Mouse (Mus musculus) naive thymus-derived CD4-positive, alpha-beta T cell, adult 2 months (primary cell): ENCODE measurements around the gene Cby1.

Source experiments
- DNase-seq: peaks from one replicate; pipeline ENCODE4 v3.0.0-alpha.2; 2011; ENCODE audit warnings: low read depth

Cby1 gene

DNA sequence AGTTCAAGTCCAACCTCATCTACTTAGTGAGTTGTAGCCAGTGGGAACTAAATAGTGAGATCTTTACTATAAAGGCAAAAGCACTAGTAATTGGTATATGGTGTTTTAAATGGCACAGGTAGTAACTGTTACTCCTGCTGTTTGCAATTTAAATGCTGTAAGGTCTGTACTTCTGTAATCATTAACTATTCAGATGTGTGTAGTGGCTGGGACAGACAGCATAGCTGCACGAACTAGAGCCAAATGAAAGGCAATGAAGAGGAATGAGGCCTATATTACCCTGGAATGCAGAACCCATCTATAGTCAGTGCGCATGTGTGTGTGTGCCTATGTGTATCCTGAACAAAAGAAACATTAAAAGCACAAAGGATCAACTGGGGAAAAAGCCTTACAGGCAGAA lies 18.9 kb downstream of the Cby1 start:
- DNase-seq: no peak

DNA sequence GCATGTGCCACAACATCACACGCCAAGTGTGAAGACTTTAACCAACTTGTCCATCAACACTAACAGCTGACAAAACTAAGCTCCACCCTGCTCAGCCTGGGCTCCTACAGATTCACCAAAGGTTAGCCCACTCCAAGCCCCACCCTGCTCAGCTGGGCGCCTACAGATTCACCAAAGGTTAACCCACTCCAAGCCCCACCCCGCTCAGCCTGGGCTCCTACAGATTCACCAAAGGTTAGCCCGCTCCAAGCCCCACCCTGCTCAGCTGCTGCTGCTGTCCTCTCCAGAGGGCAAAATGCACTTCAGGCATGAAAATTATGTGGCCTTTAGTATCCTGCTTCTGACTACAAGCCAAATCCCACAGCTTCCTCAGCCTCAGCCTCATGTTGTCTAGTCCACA lies 23.0 kb downstream of the Cby1 start:
- DNase-seq: no peak

DNA sequence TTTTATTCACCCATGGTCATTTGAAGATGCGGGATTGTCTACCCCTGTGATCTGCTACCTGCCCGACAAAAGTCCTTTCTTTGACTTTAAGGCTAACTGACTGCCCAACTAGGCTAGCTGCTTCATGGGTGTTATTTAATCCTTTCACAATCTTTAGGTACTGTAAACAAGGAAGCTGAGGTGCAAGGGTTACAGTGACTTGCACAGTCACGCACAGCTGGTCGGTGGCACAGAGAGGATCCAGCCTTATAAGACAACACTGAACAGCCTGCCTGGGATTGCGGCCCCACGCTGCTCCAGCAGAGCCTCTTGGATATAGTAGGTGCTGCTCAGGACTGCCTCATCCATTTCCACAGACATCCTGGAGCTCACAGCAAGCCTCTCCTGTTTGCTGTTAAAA lies 24.1 kb downstream of the Cby1 start:
- DNase-seq: no peak

DNA sequence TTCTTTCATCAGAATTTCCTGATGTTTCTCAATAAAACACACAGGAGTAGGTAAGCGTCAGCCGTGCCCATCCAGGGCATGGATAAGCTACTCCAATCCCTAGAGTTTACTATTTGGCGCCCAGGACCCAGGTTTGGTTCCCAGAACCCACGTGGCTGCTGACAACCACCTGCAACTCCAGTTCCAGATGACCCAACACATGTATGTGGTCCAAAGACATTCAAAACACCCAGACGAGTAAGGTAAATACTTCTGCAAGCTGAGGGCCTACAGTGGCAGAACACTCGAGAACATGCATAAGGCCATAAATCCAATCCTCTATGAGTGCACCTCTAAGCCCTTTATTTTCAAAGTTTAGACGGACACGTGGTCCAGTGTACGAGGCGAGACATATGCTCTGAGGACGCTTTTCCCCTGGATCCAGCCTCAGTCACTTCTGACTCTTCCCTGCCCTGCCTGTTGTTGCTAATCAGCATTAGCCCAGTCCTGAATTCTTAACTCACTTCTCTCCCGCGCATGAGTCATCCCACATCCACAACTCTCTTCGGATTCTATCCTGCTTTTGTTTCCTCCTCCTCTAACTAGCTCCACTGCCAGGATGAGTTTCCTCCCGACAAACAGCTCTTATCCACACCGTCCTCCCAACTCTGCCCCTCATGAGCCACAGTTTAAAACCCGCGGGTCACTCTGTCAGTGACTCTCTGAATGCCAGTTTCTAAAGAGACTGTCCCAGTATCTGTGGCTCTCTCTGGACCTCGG lies 24.9 kb downstream of the Cby1 start:
- no peak for DNase-seq

DNA sequence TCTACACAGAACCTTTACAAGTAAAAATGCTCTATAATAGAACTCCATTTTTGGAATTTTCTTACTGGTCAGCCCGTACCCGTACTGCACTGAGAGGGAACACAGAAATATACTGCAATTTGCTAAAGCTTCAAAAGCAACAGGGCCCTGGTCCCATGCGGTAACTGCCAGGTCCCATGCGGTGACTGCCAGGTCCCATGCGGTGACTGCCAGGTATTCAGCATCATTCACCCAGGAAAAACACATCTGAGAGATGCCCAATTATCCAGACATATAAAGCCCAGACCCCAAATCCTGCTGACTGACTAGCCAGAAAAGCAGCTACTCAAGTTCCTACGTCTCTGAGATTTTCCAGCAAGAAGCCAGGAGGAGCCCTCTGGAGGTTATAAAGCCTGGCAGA lies 25.6 kb downstream of the Cby1 start:
- no peak for DNase-seq

DNA sequence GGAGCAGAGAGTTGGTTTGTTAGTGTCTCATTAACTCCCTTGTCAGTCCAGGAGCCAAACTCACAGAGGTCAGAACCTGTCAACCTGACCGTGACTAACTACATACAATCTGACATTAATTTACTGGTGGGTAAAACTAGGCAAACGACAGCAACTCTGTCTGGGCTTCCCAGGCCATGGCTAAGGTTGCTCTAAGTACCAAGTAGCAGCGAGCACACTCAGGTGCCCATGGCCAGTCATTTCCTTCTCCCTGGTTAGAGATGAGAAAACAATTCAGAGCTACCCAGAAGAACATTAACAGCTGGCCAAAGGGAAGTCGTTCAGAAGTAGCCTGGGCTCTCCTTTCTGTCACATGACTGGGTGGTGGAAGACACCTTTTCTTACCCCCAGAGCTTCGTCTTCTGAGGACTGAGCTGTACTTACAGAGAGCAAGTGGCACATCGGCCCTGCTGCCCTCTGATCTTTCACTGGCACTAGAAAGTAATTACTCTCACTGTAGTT lies 26.2 kb downstream of the Cby1 start:
- DNase-seq: peak; percentile 31

DNA sequence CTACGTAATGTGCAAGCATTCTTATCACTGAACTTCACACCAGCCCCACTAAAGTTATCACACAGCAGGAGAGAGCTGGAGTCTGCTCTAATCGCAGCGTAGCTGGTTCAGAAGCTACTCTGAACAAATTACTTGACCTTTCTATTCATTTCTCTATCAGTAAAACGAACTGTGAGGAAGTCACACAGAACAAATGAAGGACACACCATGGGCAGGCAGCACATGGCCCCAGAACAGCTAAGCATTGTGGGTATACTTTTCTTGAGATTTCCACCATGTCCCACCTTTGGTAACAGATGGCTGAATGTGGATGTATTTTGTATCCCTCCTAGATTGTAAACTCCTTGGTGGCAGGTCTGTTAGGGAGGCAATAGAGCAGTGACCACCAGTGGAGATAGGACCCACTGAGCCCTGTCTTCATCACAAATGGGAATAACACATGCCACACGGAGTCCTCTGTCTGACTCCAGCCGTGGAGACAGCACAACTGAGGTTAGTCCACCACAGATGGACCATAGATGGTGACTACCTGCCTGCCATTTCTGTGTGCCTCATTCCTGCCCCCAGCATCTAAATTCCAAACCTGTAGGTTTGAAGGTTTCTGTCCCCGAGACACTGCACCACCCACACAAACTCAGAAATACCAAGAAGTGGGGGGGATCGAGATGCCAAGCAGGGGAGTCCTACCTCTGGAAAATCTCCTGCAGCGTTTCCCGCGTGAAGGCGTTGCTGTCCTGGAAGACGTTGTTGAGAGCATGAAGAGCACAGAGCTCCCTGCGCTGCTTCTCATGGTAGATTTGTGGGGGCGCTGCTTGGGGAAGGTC lies 27.3 kb downstream of the Cby1 start:
- peak; percentile 28 for DNase-seq

DNA sequence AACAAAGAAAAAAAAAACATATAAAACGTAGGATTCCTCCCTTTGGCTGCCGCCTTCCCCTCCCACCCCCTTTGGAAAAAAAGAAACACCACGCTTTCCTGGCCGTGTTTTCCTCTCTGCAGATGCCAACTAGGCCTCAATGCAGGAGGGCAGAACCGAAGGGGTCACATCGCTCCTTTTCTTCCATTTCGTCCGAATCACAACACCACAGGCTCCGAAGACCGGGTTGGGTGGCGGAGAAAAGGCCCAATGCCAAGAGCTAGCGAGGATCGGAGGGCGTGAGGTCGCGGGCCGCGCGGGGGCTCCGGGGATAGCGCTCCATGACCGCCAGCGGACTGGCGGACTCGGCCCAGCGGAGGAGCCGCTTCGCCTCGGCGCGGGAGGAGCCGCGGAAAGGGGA lies 28.2 kb downstream of the Cby1 start:
- DNase-seq: no peak

DNA sequence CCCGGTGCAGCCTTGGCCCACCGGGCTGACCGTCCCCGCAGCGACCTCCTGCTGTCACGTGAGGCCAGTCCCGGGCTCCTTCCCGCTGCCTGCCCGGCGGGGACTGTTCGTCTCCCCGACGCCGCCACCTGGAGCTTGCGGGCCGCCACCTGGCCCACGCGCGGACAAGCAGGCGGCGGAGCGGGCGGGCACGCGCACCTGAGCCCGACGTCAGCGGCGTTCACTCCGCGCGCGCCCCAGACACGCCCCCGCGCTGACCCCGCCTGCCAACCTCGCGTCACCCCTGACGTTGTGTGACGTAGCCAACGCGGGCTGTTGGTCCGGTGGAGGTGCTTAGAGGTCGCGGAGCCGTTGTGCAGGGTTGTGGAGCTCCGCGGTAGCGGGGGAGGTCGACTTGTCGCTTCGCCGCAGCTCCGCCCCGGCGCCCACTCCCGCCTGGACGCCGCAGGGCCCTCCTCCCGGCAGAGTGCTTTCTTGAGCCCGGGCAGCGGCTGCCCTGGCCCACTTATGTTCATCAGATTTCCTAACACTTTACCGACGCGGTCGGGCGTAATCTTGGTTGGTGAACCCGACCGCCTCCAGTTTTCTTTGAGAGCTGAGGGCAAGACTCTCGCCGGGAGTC lies 28.8 kb downstream of the Cby1 start, which contains the start of gene Josd1:
Gene Josd1 (minus strand): TSS at position 274 of the 622 bp plus-strand sequence.
- peak; percentile 98 for DNase-seq

DNA sequence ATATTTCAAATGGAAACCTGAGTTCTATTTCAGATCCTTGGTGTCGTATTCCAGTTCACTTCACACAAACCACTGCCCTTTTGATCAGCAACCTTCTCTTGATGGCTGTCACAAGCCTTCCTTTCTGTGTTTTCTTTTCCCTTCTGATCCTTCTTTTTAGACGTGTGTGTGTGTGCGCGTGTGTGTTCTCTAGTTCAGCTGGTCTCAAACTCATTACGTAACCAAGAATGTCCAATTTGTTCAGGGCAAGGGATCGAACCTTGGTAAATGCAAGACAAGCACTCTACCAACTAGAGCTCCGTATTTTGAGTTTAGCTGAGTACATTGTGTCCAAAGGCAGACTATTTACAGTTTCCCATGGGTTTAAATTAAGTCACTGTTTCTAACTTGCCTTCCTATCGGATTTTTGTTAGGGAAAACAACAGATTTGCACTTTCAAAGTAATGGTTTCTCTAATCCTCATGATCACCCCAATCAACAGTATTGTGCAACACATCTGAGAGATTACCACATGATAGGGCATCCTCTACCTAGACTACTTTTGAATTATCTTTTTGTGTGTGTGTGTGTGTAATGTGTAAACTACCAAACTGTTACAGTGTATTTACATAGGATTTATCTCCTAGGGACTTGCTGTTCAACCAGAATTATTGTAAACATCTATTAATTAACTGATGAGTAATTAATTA lies 29.4 kb downstream of the Cby1 start:
- no peak for DNase-seq

DNA sequence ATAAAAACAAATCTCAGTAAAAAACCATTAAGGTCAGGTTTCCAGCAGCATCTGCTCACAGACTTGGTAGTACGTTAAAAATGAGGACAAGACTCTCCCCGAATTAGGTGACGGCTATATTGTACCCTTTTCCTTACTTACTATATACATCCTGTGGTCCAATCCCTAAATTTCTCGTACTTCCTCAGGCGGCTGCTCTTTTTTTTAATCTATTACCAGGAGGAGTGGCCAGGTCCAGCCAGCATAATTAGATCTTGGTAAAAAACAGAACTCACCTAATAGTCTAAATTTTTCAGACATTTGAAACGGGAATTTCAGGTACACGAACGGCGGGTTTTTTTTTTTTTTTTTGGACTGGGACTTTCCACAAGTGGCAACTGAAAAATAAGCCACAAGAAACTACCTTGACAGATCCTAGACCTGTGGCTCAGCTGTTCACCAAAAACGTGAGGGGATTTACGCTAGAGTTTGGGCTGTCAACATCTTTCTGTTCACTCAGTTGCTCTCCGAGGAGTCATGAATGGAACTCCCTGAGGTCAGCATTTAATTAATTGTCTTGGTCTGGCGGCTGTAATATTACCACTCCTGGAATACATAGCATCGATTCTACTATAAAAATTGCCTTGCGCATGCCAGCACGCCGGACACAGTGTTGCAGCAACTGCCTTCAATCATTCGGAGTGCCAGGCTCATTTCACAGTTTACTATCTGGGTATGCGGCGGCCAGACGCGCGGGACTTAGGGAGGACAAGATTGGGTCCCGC lies 30.8 kb downstream of the Cby1 start:
- DNase-seq: no peak

DNA sequence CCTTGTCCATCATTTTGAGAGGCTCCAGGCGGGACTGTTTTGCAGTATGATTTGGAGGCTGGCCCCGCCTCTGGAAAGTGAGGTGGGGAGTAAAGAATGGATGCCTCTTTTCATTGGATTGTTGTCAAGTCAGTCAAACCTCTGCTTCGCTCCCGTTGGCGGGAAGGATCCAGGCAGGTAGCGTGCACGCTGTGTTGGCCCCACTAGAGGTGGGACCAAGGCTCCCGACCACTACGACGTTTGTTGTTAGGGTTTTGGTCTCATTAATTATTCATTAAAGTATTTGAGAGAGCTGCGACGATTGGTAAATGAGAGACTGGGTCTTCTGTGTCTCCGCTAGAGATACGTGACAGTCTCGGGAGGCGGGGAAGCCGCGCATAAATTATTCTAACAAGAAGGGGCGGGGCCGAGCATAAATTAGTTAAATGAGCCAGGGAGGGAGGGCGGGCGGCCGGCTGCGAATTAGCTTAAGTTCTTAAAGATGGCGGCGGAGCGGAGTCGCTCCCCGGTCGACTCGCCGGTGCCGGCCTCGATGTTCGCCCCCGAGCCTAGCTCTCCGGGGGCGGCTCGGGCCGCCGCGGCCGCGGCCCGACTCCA lies 31.5 kb downstream of the Cby1 start, which contains the start of gene Gtpbp1:
Gene Gtpbp1 (plus strand): TSS at position 420 of the 597 bp plus-strand sequence.
- peak; percentile 98 for DNase-seq

DNA sequence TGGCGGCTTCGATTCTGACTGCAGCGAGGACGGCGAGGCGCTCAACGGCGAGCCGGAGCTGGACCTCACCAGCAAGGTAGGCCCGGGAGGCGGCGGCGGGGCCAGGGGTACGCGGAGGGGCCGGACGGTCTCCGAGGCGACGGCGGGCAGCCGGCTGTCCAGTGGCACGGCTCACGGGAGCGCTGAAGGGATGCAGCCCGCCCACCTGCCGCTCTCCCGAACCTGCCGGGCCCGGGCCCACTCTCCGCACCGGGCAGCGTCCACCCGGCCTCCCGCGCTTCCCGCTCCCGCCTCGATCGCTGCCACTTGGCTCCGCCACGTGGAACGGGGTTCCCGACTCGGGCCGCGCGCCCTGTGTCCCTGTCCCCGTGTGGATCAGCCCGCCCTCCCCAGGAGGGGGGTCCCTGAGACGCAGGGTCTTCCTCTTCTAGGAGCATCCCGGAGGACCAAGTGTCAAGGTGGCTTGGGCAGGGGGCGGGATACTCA lies 32.1 kb downstream of the Cby1 start:
- no peak for DNase-seq

DNA sequence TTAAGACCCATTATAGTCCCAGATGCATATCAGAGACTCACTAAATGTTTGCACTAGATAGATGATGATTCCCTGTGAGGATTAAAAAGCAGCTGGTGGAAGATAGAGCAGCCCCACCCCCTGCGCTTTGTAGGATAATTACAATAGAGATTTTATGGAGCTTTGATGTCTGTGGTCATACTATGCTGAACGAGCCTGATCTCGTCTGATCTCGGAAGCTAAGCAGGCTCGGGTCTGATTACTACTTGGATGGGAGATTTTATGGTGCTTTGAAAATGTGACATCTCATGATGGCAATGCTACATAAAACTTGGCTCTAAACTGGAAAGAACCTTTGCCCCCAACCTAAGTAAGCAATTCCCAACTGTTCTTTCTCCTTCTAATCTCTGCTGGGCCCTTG lies 33.3 kb downstream of the Cby1 start:
- DNase-seq: peak; percentile 66

DNA sequence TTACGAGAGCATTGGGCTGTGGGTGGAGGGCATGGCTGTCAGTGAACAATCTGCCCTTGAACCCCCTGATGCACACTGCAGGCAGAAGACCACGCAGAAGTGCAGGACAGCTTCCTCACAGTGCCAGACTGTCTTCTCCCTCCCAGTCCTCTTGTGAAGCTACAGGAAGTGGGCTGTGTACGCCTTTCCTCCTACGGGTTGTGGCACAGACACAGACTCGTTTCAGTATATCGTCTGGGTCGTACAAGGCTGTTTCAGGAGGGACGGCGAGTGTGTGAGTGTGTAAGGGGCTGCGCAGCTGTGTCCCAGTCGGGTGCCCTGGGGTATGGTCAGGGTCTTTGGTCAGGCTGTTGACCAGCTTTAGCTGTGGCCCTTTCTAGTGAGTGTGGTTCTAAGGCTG lies 34.7 kb downstream of the Cby1 start:
- peak; percentile 78 for DNase-seq

DNA sequence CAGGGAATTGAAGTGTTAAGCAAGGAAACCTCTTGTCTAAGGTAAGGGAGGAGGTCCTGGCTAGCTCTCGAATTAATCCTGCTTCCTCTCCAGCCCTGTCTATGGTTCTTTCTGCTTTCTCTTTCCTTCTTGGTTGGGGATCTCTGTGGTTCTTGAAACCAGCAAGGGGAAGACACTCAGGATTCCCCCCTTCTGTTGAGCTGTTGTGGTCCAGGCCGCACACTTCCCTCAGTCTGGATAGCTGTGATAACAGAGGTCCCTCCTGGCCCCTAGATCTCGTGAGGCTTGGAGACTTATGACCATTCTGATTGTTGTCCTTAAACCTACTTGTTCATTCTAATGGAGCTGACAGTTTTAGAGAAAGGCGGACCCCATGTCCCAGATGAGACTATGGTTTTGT lies 35.5 kb downstream of the Cby1 start:
- DNase-seq: peak; percentile 37

DNA sequence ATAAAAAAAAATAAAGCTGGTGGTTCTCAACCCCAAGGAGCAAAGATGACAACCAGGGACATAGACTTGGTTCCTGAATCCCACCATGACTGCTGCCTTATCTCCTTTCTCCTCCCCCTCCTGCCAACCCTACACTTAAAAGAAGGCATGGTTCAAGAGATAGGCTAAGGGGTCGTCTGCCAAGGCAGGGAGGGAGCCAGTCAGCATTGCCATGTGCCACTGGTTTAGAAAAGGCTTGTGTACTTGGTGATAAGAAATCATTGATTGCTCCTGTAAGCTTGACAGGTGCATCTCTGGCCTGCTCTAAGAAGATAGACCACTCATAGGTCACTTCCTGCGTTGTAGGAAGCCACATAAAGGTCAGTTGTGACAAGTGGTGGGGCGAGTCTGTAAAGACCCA lies 36.5 kb downstream of the Cby1 start:
- DNase-seq: no peak

DNA sequence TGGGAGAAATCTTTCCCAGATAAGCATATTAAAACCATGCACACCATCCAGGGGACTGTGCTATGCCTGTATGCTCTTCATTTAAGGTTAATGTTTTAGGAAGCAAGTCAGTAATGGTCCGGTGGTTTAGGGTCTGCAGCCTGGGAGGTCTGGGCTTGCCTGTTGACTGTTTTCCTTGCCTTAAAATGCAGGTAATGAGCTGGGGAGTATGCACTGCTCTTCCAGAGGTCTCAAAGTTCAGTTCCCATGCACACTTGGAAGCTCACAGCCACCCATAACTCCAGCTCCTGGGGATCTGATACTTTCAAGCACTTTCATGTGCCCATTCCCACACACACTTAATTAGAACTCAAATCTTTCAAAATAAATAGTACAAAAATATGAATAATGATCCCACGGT lies 37.5 kb downstream of the Cby1 start:
- no peak for DNase-seq

DNA sequence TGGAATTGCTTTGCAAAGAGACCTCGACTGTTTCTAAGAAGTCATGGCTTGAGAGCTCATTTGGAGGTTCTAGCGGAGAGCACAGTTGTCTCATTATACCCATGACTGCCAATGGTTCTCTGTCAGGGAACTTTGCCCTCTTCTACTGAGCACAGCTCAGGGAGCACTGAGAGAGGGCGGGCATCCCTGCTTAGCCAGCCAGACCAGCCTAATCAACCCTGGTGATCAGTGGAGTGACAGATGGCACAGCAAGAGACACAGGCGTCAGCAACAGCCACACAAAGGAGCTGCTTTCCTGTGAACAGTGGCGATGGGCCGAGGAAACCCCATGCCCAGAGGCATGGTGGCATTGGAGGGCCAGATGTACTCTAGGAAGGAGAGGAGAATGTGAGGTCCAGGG lies 38.0 kb downstream of the Cby1 start:
- no peak for DNase-seq

DNA sequence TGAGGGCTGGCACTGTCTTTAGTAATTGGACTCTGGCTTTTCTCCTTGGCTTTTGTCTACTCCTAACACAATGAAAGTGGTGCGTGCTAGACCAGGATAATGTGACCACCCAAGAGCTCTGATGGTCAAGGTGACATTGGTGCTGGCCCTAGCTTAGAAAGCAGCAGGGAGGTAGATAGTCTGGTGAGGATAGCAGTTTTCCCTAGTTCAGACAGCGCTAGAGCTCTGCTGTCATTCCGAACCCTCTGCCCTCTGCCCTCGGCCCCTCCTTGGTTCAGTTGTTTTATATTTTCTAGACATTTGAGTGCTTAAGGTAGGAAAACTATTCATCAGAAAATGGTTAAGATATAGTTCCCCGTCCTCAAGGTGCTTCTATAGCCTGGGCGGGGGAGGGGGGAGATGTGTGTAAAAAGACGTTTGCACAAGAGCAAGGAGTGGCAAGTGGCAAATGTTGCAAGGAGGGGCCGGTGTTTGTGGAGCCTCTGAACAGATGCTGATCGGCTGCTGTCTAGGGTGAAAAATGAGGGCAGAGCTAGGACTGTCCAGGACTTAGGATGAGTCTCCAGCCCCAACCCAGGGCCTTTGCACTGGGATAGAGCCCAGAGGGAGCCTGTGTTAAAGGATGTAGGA lies 38.7 kb downstream of the Cby1 start:
- no peak for DNase-seq
